Mouse (Mus musculus): Measurements from ENCODE around the gene Gm10974. TPM values are rescaled to one million over a fixed set of nuclear protein-coding genes. Genes with fewer than 3 reads are reported as not detected.
A peak's percentile ranks its signal among the peaks of the same experiment; 100 is the strongest.

Gm10974 gene
- total and polyA plus RNA-seq, 3 experiments, result not detected

GRCm38 (mm10) chr7:66354911-66355310 is 10.8 kb upstream of the Gm10974 start:
- no peaks in the 10 kb centered on the region for H3K9me3 ChIP-seq (replicated peaks; ENCODE audit: insufficient read depth, low read length)
- H3K9ac ChIP-seq (ENCODE audit: control insufficient read depth, low read depth, low read length, poor library complexity, severe bottlenecking), result no peak overlapping the region
- H3K79me2 ChIP-seq (ENCODE audit: control insufficient read depth, insufficient read depth, low read length, poor library complexity), result no peaks in the 10 kb centered on the region
- no peak overlapping the region for H3K27ac ChIP-seq (ENCODE audit: control insufficient read depth, low read depth, low read length)
- no peak for DNase-seq (ENCODE audit: low read depth, low spot score)
- TF ChIP-seq CHD2 (IDR thresholded peaks at IDR 0.05; ENCODE audit: low read length) (no peak), KAT2A (conservative IDR thresholded peaks at IDR 0.05; ENCODE audit: low read depth, low read length) (no peak), MAX (IDR thresholded peaks at IDR 0.05; ENCODE audit: low read length) (no peak), MAFK (IDR thresholded peaks at IDR 0.05; ENCODE audit: borderline replicate concordance, low read depth, low read length) (no peak), GATA1 (IDR thresholded peaks at IDR 0.05; ENCODE audit: low read depth, low read length) (no peak), NELFE (IDR thresholded peaks at IDR 0.05; ENCODE audit: low read depth, low read length) (no peak), ZC3H11A (IDR thresholded peaks at IDR 0.05; ENCODE audit: low read depth, low read length) (no peak)
- no peak overlapping the region for H3K4me3 ChIP-seq (ENCODE audit: control insufficient read depth in 1 of 2, insufficient read depth in 1 of 2, low read depth in 2 of 2, low read length in 2 of 2)
- H3K36me3 ChIP-seq (ENCODE audit: control insufficient read depth in 1 of 2, insufficient read depth in 2 of 2, low read length in 2 of 2), result no peaks in the 10 kb centered on the region
- H3K4me1 ChIP-seq (ENCODE audit: control insufficient read depth in 1 of 2, insufficient read depth in 2 of 2, low read length in 2 of 2), result no peaks in the 10 kb centered on the region
- H3K27me3 ChIP-seq (ENCODE audit: control insufficient read depth in 1 of 2, insufficient read depth in 2 of 2, low read length in 2 of 2), result no peaks in the 10 kb centered on the region

GRCm38 (mm10) chr7:66355791-66356522 is 9.7 kb upstream of the Gm10974 start:
- no peaks in the 10 kb centered on the region for H3K4me1 ChIP-seq (ENCODE audit: control insufficient read depth in 1 of 2, insufficient read depth in 2 of 2, low read length in 2 of 2)
- TF ChIP-seq TAL1 (IDR thresholded peaks at IDR 0.05; ENCODE audit: low read length) (no peak), RCOR1 (IDR thresholded peaks at IDR 0.05; ENCODE audit: low read depth, low read length) (no peak), RAD21 (IDR thresholded peaks at IDR 0.05; ENCODE audit: low read depth, low read length) (no peak), MEF2A (IDR thresholded peaks at IDR 0.05; ENCODE audit: extremely low read depth, insufficient replicate concordance, low read depth, low read length, poor library complexity, severe bottlenecking) (no peak), MAFK (IDR thresholded peaks at IDR 0.05; ENCODE audit: borderline replicate concordance, low read depth, low read length) (no peak), NRF1 (IDR thresholded peaks at IDR 0.05; ENCODE audit: insufficient read depth, low read depth, low read length, poor library complexity, severe bottlenecking) (no peak), TCF12 (IDR thresholded peaks at IDR 0.05; ENCODE audit: low read depth, low read length) (no peak), POLR2AphosphoS2 (IDR thresholded peaks at IDR 0.05; ENCODE audit: low read length) (no peak), ZC3H11A (IDR thresholded peaks at IDR 0.05; ENCODE audit: low read depth, low read length) (no peak), E2F4 (IDR thresholded peaks at IDR 0.05; ENCODE audit: borderline replicate concordance, low read depth, low read length) (no peak), JUND (IDR thresholded peaks at IDR 0.05; ENCODE audit: low read depth, low read length) (no peak), POLR2AphosphoS5 (IDR thresholded peaks at IDR 0.05; ENCODE audit: borderline replicate concordance, low read depth, low read length) (no peak), MAX (IDR thresholded peaks at IDR 0.05; ENCODE audit: low read length) (no peak)

More at GRCm38 (mm10) chr7:66355791-66356522, 9.7 kb upstream of the Gm10974 start:
- Histone ChIP-seq H3K27ac (ENCODE audit: control insufficient read depth, low read depth, low read length) (no peak overlapping the region), H3K27me3 (ENCODE audit: control insufficient read depth in 1 of 2, insufficient read depth in 2 of 2, low read length in 2 of 2) (no peaks in the 10 kb centered on the region), H3K9ac (ENCODE audit: control insufficient read depth, low read depth, low read length, poor library complexity, severe bottlenecking) (no peak overlapping the region), H3K9me3 (replicated peaks; ENCODE audit: insufficient read depth, low read length) (no peaks in the 10 kb centered on the region), H3K36me3 (ENCODE audit: control insufficient read depth in 1 of 2, insufficient read depth in 2 of 2, low read length in 2 of 2) (0 out of 4 replicates have a peak, but pooled peaks cover 0 to 2% of the 10 kb centered on the region in 2 experiments), H3K4me3 (ENCODE audit: control insufficient read depth in 1 of 2, insufficient read depth in 1 of 2, low read depth in 2 of 2, low read length in 2 of 2) (no peak overlapping the region), H3K79me2 (ENCODE audit: control insufficient read depth, insufficient read depth, low read length, poor library complexity) (no peaks in the 10 kb centered on the region)
- peak; percentile 46 for DNase-seq (ENCODE audit: low read depth, low spot score)

Data from MEL (cell line).